Mouse (Mus musculus): ENCODE measurements around the gene Ccr5.

The Ccr5 gene

GRCm38 (mm10) chr9:124143678-124144077, 22.3 kb downstream of the Ccr5 start:
- no peak for DNase-seq

GRCm38 (mm10) chr9:124146307-124146706, 25.0 kb downstream of the Ccr5 start:
- no peak for DNase-seq

All from cerebellum, adult 9-11 months (tissue).